In genomic region chr17:62656591-62656990, GRCm38 (mm10) we compare ENCODE assay signal across 18 mouse cellular contexts.
A peak's percentile ranks its signal among the peaks of the same experiment; 100 is the strongest.
DNase-seq lines count a peak whose midpoint lies in the region; ATAC-seq and TF ChIP-seq lines count a peak whose summit lies in the region.
"Had no signal": no experiment of that assay in that cellular context is flagged by ENCODE, and none has a peak within 500 bp of the region (broad histone marks: within the 10 kb centered on the region; RNA-seq: fewer than 3 reads in every experiment).

No protein-coding gene starts in this region.

- no peak overlapping the region for H3K9ac ChIP-seq in heart, embryonic 15.5 days
- no peak overlapping the region for H3K9ac ChIP-seq in liver, embryonic 11.5 days (ENCODE audit: low read depth, low read length)
- H3K9ac ChIP-seq in liver, postnatal 0 days (replicated peaks) = no peak overlapping the region
- H3K9ac ChIP-seq in forebrain, embryonic 14.5 days (ENCODE audit: low read length) = no peak overlapping the region
- H3K9ac ChIP-seq: embryonic facial prominence, embryonic 12.5 days; hindbrain, embryonic 12.5 days; intestine, embryonic 15.5 days; liver, embryonic 15.5 days; neural tube, embryonic 15.5 days had no signal

- no peaks in the 10 kb centered on the region for H3K36me3 ChIP-seq in heart, embryonic 15.5 days
- H3K36me3 ChIP-seq in liver, embryonic 11.5 days (ENCODE audit: control insufficient read depth, insufficient read depth, low read length) = no peaks in the 10 kb centered on the region
- no peaks in the 10 kb centered on the region for H3K36me3 ChIP-seq in liver, postnatal 0 days (replicated peaks; ENCODE audit: insufficient read depth, low read length)
- no peaks in the 10 kb centered on the region for H3K36me3 ChIP-seq in forebrain, embryonic 14.5 days (ENCODE audit: control insufficient read depth, insufficient read depth, low read length)
- H3K36me3 ChIP-seq: embryonic facial prominence, embryonic 12.5 days; G1E; hindbrain, embryonic 12.5 days; intestine, embryonic 15.5 days; liver, embryonic 15.5 days; midbrain, embryonic 10.5 days; neural tube, embryonic 15.5 days had no signal

- H3K4me1 ChIP-seq in heart, embryonic 15.5 days (replicated peaks) = peaks cover 44% of the 10 kb centered on the region
- H3K4me1 ChIP-seq in lung, adult 2 months (ENCODE audit: control insufficient read depth, insufficient read depth, low read length) = no peaks in the 10 kb centered on the region
- 0 out of 2 replicates have a peak, but pooled peaks cover 3% of the 10 kb centered on the region for H3K4me1 ChIP-seq in liver, embryonic 11.5 days (replicated peaks; ENCODE audit: control insufficient read depth, insufficient read depth, low read length)
- H3K4me1 ChIP-seq in liver, postnatal 0 days (ENCODE audit: insufficient read depth) = peaks cover 6% of the 10 kb centered on the region; the same call in 1 of the 2 replicates
- peaks cover 30% of the 10 kb centered on the region for H3K4me1 ChIP-seq in forebrain, embryonic 14.5 days (ENCODE audit: control insufficient read depth, insufficient read depth, low read length)
- H3K4me1 ChIP-seq: liver, embryonic 15.5 days had no signal

- H3K27me3 ChIP-seq in heart, embryonic 15.5 days = no peaks in the 10 kb centered on the region
- no peaks in the 10 kb centered on the region for H3K27me3 ChIP-seq in liver, embryonic 11.5 days (replicated peaks; ENCODE audit: control insufficient read depth, insufficient read depth, low read length)
- no peaks in the 10 kb centered on the region for H3K27me3 ChIP-seq in liver, postnatal 0 days (ENCODE audit: insufficient read depth, low read length)
- H3K27me3 ChIP-seq in forebrain, embryonic 14.5 days (replicated peaks; ENCODE audit: control insufficient read depth, insufficient read depth, low read length) = no peaks in the 10 kb centered on the region
- H3K27me3 ChIP-seq: embryonic facial prominence, embryonic 12.5 days; hindbrain, embryonic 12.5 days; intestine, embryonic 15.5 days; liver, embryonic 15.5 days; neural tube, embryonic 15.5 days had no signal

- WGBS in heart, embryonic 15.5 days = 40% methylated on average over 7 of the region's 7 CpGs
- WGBS in lung, adult 2 months = 22% methylated on average over 7 of the region's 7 CpGs
- WGBS in liver, embryonic 11.5 days = 53% methylated on average over 7 of the region's 7 CpGs
- WGBS in liver, postnatal 0 days (ENCODE audit: insufficient replicate concordance) = 44% methylated on average over 7 of the region's 7 CpGs
- WGBS in forebrain, embryonic 14.5 days = 80% methylated on average over 7 of the region's 7 CpGs

- H3K4me2 ChIP-seq in heart, embryonic 15.5 days = peak overlapping the region; percentile 50
- H3K4me2 ChIP-seq in liver, embryonic 11.5 days = peak overlapping the region; percentile 36; the same call in 1 of the 2 replicates
- peak overlapping the region; percentile 52 for H3K4me2 ChIP-seq in liver, postnatal 0 days (ENCODE audit: low read depth, low read length)
- H3K4me2 ChIP-seq in forebrain, embryonic 14.5 days (ENCODE audit: low read length) = no peak overlapping the region
- H3K4me2 ChIP-seq: embryonic facial prominence, embryonic 12.5 days; hindbrain, embryonic 12.5 days; liver, embryonic 15.5 days; neural tube, embryonic 15.5 days had no signal

- TF ChIP-seq EP300 in liver, postnatal 0 days (IDR thresholded peaks at IDR 0.05; ENCODE audit: low read depth) = no peak

- TF ChIP-seq CTCF in lung, adult 2 months (IDR thresholded peaks at IDR 0.05; ENCODE audit: insufficient read depth, low read length) = no peak
- no peak for TF ChIP-seq CTCF in liver, postnatal 0 days (IDR thresholded peaks at IDR 0.05; ENCODE audit: low read depth)

- no peaks in the 10 kb centered on the region for H3K9me3 ChIP-seq in heart, embryonic 15.5 days (replicated peaks)
- no peaks in the 10 kb centered on the region for H3K9me3 ChIP-seq in liver, embryonic 11.5 days (ENCODE audit: control insufficient read depth, low read length)
- H3K9me3 ChIP-seq in liver, postnatal 0 days (ENCODE audit: low read length) = no peaks in the 10 kb centered on the region
- H3K9me3 ChIP-seq in forebrain, embryonic 14.5 days (replicated peaks; ENCODE audit: control insufficient read depth, low read length) = no peaks in the 10 kb centered on the region
- H3K9me3 ChIP-seq: embryonic facial prominence, embryonic 12.5 days; hindbrain, embryonic 12.5 days; intestine, embryonic 15.5 days; liver, embryonic 15.5 days; midbrain, embryonic 10.5 days; neural tube, embryonic 15.5 days had no signal

- no peak for DNase-seq in heart, adult 18-20 months
- DNase-seq in lung, adult 2 months = no peak
- DNase-seq in lung, postnatal 14 days = no peak
- no peak for DNase-seq in liver, embryonic 11.5 days (ENCODE audit: low spot score)
- no peak for DNase-seq in liver, postnatal 0 days
- no peak for DNase-seq in forebrain, embryonic 14.5 days (ENCODE audit: low spot score)
- DNase-seq: adrenal gland, adult 2 months; cerebellum, adult 11-12 months; gastrocnemius, postnatal 14 days; thymus, adult 18-20 months had no signal

- H3K27ac ChIP-seq in heart, embryonic 15.5 days = no peak overlapping the region
- no peak overlapping the region for H3K27ac ChIP-seq in liver, embryonic 11.5 days (ENCODE audit: low read depth, low read length)
- H3K27ac ChIP-seq in liver, postnatal 0 days (ENCODE audit: low read depth) = no peak overlapping the region
- H3K27ac ChIP-seq in forebrain, embryonic 14.5 days (ENCODE audit: low read depth, low read length) = no peak overlapping the region
- H3K27ac ChIP-seq: embryonic facial prominence, embryonic 12.5 days; hindbrain, embryonic 12.5 days; intestine, embryonic 15.5 days; liver, embryonic 15.5 days; neural tube, embryonic 15.5 days had no signal

- H3K4me3 ChIP-seq in heart, embryonic 15.5 days = no peak overlapping the region
- H3K4me3 ChIP-seq in lung, adult 2 months (replicated peaks; ENCODE audit: extremely low read depth, low read depth, low read length) = peak overlapping the region; percentile 60
- H3K4me3 ChIP-seq in liver, embryonic 11.5 days (ENCODE audit: low read depth, low read length) = no peak overlapping the region
- no peak overlapping the region for H3K4me3 ChIP-seq in liver, postnatal 0 days (ENCODE audit: low read depth, low read length)
- H3K4me3 ChIP-seq in forebrain, embryonic 14.5 days (ENCODE audit: low read depth, low read length) = no peak overlapping the region
- H3K4me3 ChIP-seq: embryonic facial prominence, embryonic 12.5 days; hindbrain, embryonic 12.5 days; intestine, embryonic 15.5 days; liver, embryonic 15.5 days; midbrain, embryonic 10.5 days; neural tube, embryonic 15.5 days had no signal

- no peak for ATAC-seq in heart, embryonic 15.5 days (replicated peaks; ENCODE audit: insufficient number of reproducible peaks, insufficient read depth, low FRiP score, low read depth)
- ATAC-seq in liver, embryonic 11.5 days (replicated peaks; ENCODE audit: low FRiP score) = no peak
- ATAC-seq in liver, postnatal 0 days = no peak
- ATAC-seq in forebrain, embryonic 14.5 days = no peak
- ATAC-seq: intestine, embryonic 15.5 days had no signal

- no peak for TF ChIP-seq POLR2A in lung, adult 2 months (IDR thresholded peaks at IDR 0.05; ENCODE audit: borderline replicate concordance, extremely low read depth, low read depth, low read length)
